Mouse (Mus musculus) spleen, adult 10 weeks (tissue): ENCODE data around the gene Olfr835. TPM values are rescaled to one million over a fixed set of nuclear protein-coding genes. Genes with fewer than 3 reads are reported as not detected.

ENCODE experiments used
- polyA plus RNA-seq: library from polyadenylated mRNA; stranded (reverse); fragments of 350-450 nt; fragmentation: Illumina TruSeq; extraction: RNeasy Lipid Tissue Mini Kit (QIAGEN cat#74804); gene quantifications from one replicate; pipeline ENCODE4 v1.2.3, GENCODE M21; 2015; ENCODE audit warnings: low replicate concordance; ENCODE audit not compliant: insufficient read depth

Olfr835 gene
- polyA plus RNA-seq = not detected

GRCm38 (mm10) chr9:19032435-19032834, at the start of gene Olfr835:
Olfr835 (plus strand) TSS chr9:19032735.

GRCm38 (mm10) chr9:18987690-18988089, 44.8 kb upstream of the Olfr835 start, which contains the start of gene Olfr834:
Olfr834 (plus strand) TSS chr9:18987990.

Other genes with a start within 250 kb of the Olfr835 start
- not detected for gene Olfr828, start 213.2 kb upstream of the Olfr835 start, polyA plus RNA-seq
- gene Olfr829, start 177.8 kb upstream of the Olfr835 start, polyA plus RNA-seq = not detected
- gene Olfr830, start 158.0 kb upstream of the Olfr835 start, polyA plus RNA-seq = not detected
- gene Olfr832, start 95.6 kb upstream of the Olfr835 start, polyA plus RNA-seq = not detected
- not detected for gene Olfr834, start 44.7 kb upstream of the Olfr835 start, polyA plus RNA-seq
- gene Olfr836, start 87.6 kb downstream of the Olfr835 start, polyA plus RNA-seq = not detected
- not detected for gene Olfr837, start 103.6 kb downstream of the Olfr835 start, polyA plus RNA-seq
- not detected for gene Olfr839-ps1, start 144.6 kb downstream of the Olfr835 start, polyA plus RNA-seq
- gene Olfr843, start 219.3 kb downstream of the Olfr835 start, polyA plus RNA-seq = not detected